Mouse (Mus musculus) layer of hippocampus, adult 9-11 months (tissue): ENCODE measurements around the gene Mag.

ENCODE experiments used
- DNase-seq: peaks from one replicate; pipeline ENCODE4 v3.0.0; 2022

Mag gene

DNA sequence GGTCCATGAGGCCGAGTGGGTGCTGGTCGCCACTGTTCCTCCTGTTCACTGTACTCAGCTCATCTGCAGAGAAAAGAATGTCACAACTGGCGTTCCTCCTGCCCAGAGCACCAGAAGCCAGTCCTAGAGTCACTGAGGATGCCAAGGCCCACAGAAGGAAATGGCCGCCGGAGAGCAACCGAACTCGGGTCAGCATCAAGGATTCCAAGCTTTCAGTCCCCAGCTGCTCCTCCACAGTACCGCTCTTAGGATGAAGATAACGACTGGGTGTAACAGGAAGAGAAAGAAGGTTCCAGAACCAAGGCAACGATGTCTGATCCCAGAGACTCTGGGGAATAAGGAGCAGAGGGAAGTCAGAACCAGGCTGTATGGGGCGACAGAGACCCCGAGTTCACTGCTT, 53.2 kb downstream of the Mag start, which contains the start of gene Ffar1:
Ffar1 (minus strand) TSS at position 101 of the 400 bp plus-strand sequence.
- DNase-seq = no peak

DNA sequence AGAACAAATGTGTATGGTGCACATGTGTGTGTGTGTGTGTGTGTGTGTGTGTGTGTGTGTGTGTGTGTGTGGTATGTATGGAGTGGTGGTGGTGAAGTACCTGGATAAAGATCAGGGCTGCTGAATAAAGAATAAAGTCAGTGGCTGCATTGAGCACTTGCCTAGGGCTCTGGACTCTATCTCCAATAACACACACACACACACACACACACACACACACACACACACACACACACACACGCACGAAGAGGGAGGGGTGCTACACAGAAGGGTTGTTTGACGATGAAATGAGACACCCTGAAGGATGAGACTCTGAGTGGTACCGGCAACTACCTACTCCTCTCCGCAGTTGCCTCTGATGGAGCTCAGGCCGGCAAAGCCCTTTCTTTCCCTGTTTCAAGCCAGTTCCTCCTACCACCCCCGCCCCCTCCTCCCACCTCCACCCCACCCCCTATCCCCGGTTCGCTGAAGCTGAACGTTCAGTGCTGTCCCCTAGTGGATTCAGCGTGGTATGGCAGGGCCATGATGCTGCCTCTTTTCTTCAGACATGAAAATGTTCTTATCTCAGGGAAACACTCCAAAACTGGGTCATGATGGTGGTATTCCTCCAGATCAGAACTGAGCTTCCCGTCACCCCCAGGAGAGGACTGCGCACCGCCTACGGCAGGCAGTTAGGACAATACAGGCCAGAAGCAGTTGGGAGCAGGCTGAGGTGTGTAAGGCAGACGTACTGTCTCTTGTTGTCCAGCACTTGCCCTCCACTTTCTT, 54.9 kb downstream of the Mag start:
- DNase-seq = peak; percentile 31

DNA sequence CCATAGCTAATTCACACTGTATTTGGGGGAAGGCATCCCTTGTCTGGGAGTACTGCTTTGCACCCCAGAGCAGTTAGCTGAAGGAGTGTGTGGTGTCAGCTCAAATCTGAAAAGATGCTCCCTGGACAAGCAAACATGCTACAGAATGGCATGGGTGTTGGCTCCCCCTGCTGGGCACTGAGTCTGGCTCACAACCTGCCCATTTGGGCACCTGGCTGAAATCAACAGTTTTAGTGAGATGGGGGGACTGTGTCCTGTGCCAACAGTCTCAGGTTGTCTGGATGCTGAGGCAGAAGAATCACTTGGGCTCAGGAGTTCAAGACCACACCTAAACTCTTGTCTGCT, 55.4 kb downstream of the Mag start:
- peak; percentile 44 for DNase-seq

DNA sequence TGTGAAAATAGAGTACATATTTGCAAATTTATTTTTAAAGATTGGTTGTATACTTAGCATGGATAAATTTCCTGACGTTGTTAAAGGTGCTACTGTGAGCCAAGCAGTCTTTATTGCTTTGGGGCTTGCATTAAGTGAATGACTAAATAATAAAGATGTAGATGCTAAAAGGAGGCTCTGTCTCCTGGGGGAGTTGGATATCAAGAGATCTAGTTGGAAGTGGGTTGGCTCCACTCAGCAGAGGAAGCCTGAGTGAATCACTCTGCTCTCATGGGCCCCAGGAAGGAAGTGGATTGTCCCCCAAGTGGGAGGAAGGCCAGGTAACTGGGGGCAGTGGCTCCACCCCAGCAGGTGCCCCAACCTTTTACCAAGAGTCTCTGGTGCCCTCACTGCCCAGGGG, 56.9 kb downstream of the Mag start:
- DNase-seq = no peak

DNA sequence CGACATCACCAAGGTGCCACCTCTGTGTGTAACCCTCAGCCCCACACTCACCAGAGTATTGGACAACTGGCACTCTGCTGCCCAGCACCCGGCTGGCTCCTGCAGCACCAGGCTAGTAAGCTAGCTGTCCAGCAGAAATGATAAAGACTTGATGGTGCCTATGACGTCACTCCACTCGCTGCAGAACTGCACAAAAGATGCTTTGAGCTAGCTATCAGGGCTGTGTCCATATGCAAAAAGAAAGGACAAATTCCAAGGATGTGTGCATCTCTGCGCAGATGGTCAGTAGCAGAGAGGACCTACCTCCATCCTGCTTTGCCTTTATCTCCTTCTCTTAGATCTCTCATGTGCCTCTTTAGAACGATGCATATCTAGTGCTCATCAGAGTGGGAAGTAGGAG, 58.6 kb downstream of the Mag start, which contains the start of gene Ffar3:
Ffar3 (minus strand) TSS at position 101 of the 400 bp plus-strand sequence.
- DNase-seq = no peak

DNA sequence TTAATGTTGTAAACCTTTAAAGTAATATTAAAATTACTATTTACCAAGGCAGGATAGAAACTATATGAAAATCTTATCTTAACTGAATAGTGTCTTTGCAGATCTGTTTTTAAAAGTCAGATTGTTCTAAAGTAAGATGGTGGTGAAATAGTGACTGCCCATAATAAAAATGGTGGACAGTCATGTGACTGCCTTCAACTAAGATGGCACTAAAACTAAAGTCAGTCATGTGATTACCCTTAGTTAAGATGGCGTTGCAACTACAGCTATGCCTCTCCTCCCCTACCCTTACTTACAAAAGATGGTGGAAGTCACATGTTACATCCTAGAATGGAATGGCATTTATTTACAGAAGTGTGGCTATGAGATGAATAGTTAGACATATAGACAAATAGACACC, 63.3 kb downstream of the Mag start:
- no peak for DNase-seq
